Mouse (Mus musculus): Measurements from ENCODE around the gene Acot3. TPM values are rescaled to one million over a fixed set of nuclear protein-coding genes. Genes with fewer than 3 reads are reported as not detected.

The Acot3 gene
- 2.4 and 2.7 TPM in 2 replicates for polyA plus RNA-seq (2021; fragmentation: Nextera tagmentation)
- long read RNA-seq, experiment 1, partial matches to known transcripts, result 5 of 5 reads
- long read RNA-seq, experiment 1, other reads (novel, unspliced or antisense), result 0 of 5 reads
- long read RNA-seq, experiment 2, partial matches to known transcripts, result 5 of 6 reads
- long read RNA-seq, experiment 2, other reads (novel, unspliced or antisense), result 1 of 6 reads

GRCm38 (mm10) chr12:84051937-84052474 is at the start of gene Acot3:
Acot3 (plus strand) TSS chr12:84052144.

GRCm38 (mm10) chr12:84009171-84009965 is 42.6 kb upstream of the Acot3 start, which contains the start of gene Acot1:
Acot1 (plus strand) TSS chr12:84009490.

GRCm38 (mm10) chr12:84038241-84038640 is 13.7 kb upstream of the Acot3 start, which contains the start of gene Acot4:
Acot4 (plus strand) TSS chr12:84038379.

GRCm38 (mm10) chr12:84038691-84039111 is 13.2 kb upstream of the Acot3 start, which contains the start of gene Gm49366:
Gm49366 (plus strand) TSS chr12:84038935.

GRCm38 (mm10) chr12:84068986-84069385 is 17.0 kb downstream of the Acot3 start, which contains the start of gene Acot5:
Acot5 (plus strand) TSS chr12:84069325.

GRCm38 (mm10) chr12:84100604-84101492 is 48.9 kb downstream of the Acot3 start, which contains the start of gene Acot6:
Acot6 (plus strand) TSS chr12:84100654.

Other genes starting within 250 kb of the Acot3 start
- 21.3 and 22.1 TPM in 2 replicates for gene Numb, start 130.2 kb upstream of the Acot3 start, polyA plus RNA-seq (2021; fragmentation: Nextera tagmentation)
- gene Riox1, start 101.5 kb upstream of the Acot3 start, polyA plus RNA-seq (2021; fragmentation: Nextera tagmentation), result 5.5 and 19.0 TPM in 2 replicates
- not detected in 2 replicates for gene Heatr4, start 67.3 kb upstream of the Acot3 start, polyA plus RNA-seq (2021; fragmentation: Nextera tagmentation)
- gene Acot2, start 64.3 kb upstream of the Acot3 start, polyA plus RNA-seq (2021; fragmentation: Nextera tagmentation), result 22.7 and 23.2 TPM in 2 replicates
- 20.4 and 24.8 TPM in 2 replicates for gene Acot1, start 42.7 kb upstream of the Acot3 start, polyA plus RNA-seq (2021; fragmentation: Nextera tagmentation)
- gene Acot4, start 13.8 kb upstream of the Acot3 start, polyA plus RNA-seq (2021; fragmentation: Nextera tagmentation), result 1.0 and 1.7 TPM in 2 replicates
- 0.85 TPM in 1 of 2 replicates, not detected in the other for gene Gm49366, start 13.2 kb upstream of the Acot3 start, polyA plus RNA-seq (2021; fragmentation: Nextera tagmentation)
- 7.0 and 8.0 TPM in 2 replicates for gene Acot5, start 17.2 kb downstream of the Acot3 start, polyA plus RNA-seq (2021; fragmentation: Nextera tagmentation)
- 1.2 and 2.1 TPM in 2 replicates for gene Acot6, start 48.5 kb downstream of the Acot3 start, polyA plus RNA-seq (2021; fragmentation: Nextera tagmentation)
- 19.6 and 25.3 TPM in 2 replicates for gene Dnal1, start 62.2 kb downstream of the Acot3 start, polyA plus RNA-seq (2021; fragmentation: Nextera tagmentation)
- gene Pnma1, start 96.3 kb downstream of the Acot3 start, polyA plus RNA-seq (2021; fragmentation: Nextera tagmentation), result 4.5 and 6.6 TPM in 2 replicates
- 3.3 and 6.3 TPM in 2 replicates for gene Elmsan1, start 166.7 kb downstream of the Acot3 start, polyA plus RNA-seq (2021; fragmentation: Nextera tagmentation)
- gene Ptgr2, start 233.1 kb downstream of the Acot3 start, polyA plus RNA-seq (2021; fragmentation: Nextera tagmentation), result 24.5 and 31.6 TPM in 2 replicates

Data from left cerebral cortex, adult 6 months (tissue).